Mouse (Mus musculus) lung, adult 2 months (tissue): ENCODE data around the gene Hdac5.

Experiments used
- CTCF ChIP-seq: fragments of 200-500 bp; IDR thresholded peaks from 2 replicates; pipeline ENCODE4 v1.5.1; 2011; ENCODE audit warnings: mild to moderate bottlenecking, low read length, control low read depth; ENCODE audit not compliant: insufficient read depth
- POLR2A ChIP-seq: fragments of 200-500 bp; IDR thresholded peaks from 2 replicates; pipeline ENCODE4 v1.6.1; 2011; ENCODE audit warnings: low read depth, mild to moderate bottlenecking, control low read depth, low read length, borderline replicate concordance; ENCODE audit errors: extremely low read depth

GRCm38 (mm10) chr11:102228646-102229268, 1.2 kb downstream of the Hdac5 start:
- TF ChIP-seq CTCF = no peak
- no peak for TF ChIP-seq POLR2A
